Mouse (Mus musculus) midbrain, embryonic 11.5 days (tissue): Measurements from ENCODE around the gene Vmn2r23. TPM values are rescaled to one million over a fixed set of nuclear protein-coding genes. Genes with fewer than 3 reads are reported as not detected.
"Not testable (repeated sequence)": the region's sequence is repeated elsewhere in the genome, so short reads cannot be mapped to it uniquely, and the experiment has no call there.

Experiments used
- ATAC-seq: fragments of 200-750 bp; cut with Nextera tagmentation; 2 replicates; pipeline ENCODE4 v1.8.0; 2017; ENCODE audit warnings: moderate TSS enrichment, moderate library complexity; ENCODE audit not compliant: low FRiP score
- DNase-seq: peaks from one replicate; pipeline ENCODE4 v3.0.0; 2015; ENCODE audit warnings: low spot score; ENCODE audit errors: missing footprints
- H3K27ac ChIP-seq: fragments of 300-500 bp; sonication (generic); 2 replicates; pipeline ENCODE4 v1.5.1; 2014; ENCODE audit warnings: low read depth, low read length
- H3K27me3 ChIP-seq: fragments of 300-500 bp; sonication (generic); 2 replicates; pipeline ENCODE4 v1.6.1; 2014; ENCODE audit warnings: mild to moderate bottlenecking, low read length, moderate library complexity, mixed read lengths; ENCODE audit not compliant: control insufficient read depth, insufficient read depth
- H3K36me3 ChIP-seq: fragments of 300-500 bp; sonication (generic); 2 replicates; pipeline ENCODE4 v1.6.1; 2014; ENCODE audit warnings: mild to moderate bottlenecking, low read length, moderate library complexity, mixed read lengths; ENCODE audit not compliant: control insufficient read depth, insufficient read depth
- H3K4me1 ChIP-seq: fragments of 300-500 bp; sonication (generic); 2 replicates; pipeline ENCODE4 v1.6.1; 2014; ENCODE audit warnings: low read length; ENCODE audit not compliant: control insufficient read depth, insufficient read depth
- H3K4me2 ChIP-seq: fragments of 300-500 bp; sonication (generic); 2 replicates; pipeline ENCODE4 v1.6.1; 2014; ENCODE audit warnings: mild to moderate bottlenecking, moderate library complexity
- H3K4me3 ChIP-seq: fragments of 300-500 bp; sonication (generic); 2 replicates; pipeline ENCODE4 v1.5.1; 2014; ENCODE audit warnings: low read depth, low read length
- H3K9ac ChIP-seq: fragments of 300-500 bp; sonication (generic); 2 replicates; pipeline ENCODE4 v1.6.1; 2014; ENCODE audit warnings: low read length
- H3K9me3 ChIP-seq: fragments of 300-500 bp; sonication (generic); 2 replicates; pipeline ENCODE4 v1.6.1; 2016; ENCODE audit warnings: low read length; ENCODE audit not compliant: control insufficient read depth
- WGBS: fragments of 180-500 bp; shearing (Covaris S2); extraction: QIAGEN DNeasy Blood & Tissue Kit; methylation state at CpG from one replicate; pipeline ENCODE4 v1.1.7; 2014; 5-methylcytosine and 5-hydroxymethylcytosine counted together
- polyA plus RNA-seq: library from polyadenylated mRNA; unstranded; fragments of >200 nt; fragmentation: Nextera tagmentation; extraction: Ambion mirVana; gene quantifications from 2 replicates; pipeline ENCODE4 v1.2.1, GENCODE M21; 2014

Vmn2r23 gene
- not detected in 2 replicates for polyA plus RNA-seq

GRCm38 (mm10) chr6:123702370-123702769 lies at the start of gene Vmn2r23:
Gene Vmn2r23 (plus strand): TSS chr6:123702670.
- DNase-seq, result no peak
- H3K27me3 ChIP-seq, result no peaks in the 10 kb centered on the region
- WGBS, result 82% methylated on average over 1 of the region's 1 CpGs
- no peak within 1 kb of the TSS for H3K27ac ChIP-seq
- H3K36me3 ChIP-seq, result no peaks in the 10 kb centered on the region
- no peak within 1 kb of the TSS for H3K9ac ChIP-seq
- H3K4me2 ChIP-seq, result no peak within 1 kb of the TSS
- H3K9me3 ChIP-seq, result no peaks in the 10 kb centered on the region
- H3K4me3 ChIP-seq, result no peak within 1 kb of the TSS
- no peak for ATAC-seq
- H3K4me1 ChIP-seq, result no peaks in the 10 kb centered on the region

DNA sequence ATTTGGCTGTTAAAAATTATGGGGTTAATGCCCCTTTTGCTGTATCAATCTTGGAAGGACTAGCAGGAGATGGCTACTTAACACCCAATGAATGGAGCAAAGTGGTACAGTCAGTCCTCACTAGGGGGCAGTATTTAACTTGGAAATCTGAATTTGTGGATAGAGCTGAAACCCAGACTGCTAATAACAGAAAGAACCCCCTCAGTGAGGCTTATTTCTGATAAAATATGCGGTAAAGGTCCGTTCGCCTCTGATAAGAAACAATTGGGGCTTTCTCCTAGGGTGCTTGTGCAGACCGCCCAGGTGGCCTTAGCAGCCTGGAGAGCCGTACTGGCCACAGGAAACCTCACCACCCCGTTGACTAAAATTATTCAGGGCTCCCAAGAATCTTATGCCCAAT lies 45.4 kb upstream of the Vmn2r23 start:
- no peaks in the 10 kb centered on the region for H3K36me3 ChIP-seq
- no peak overlapping the region for H3K9ac ChIP-seq
- H3K27me3 ChIP-seq, result no peaks in the 10 kb centered on the region
- DNase-seq (no peak), ATAC-seq (no peak)
- 59% methylated on average over 6 of the region's 6 CpGs for WGBS
- no peaks in the 10 kb centered on the region for H3K9me3 ChIP-seq
- H3K4me3 ChIP-seq, result no peak overlapping the region
- no peak overlapping the region for H3K27ac ChIP-seq
- no peak overlapping the region for H3K4me2 ChIP-seq
- no peaks in the 10 kb centered on the region for H3K4me1 ChIP-seq

DNA sequence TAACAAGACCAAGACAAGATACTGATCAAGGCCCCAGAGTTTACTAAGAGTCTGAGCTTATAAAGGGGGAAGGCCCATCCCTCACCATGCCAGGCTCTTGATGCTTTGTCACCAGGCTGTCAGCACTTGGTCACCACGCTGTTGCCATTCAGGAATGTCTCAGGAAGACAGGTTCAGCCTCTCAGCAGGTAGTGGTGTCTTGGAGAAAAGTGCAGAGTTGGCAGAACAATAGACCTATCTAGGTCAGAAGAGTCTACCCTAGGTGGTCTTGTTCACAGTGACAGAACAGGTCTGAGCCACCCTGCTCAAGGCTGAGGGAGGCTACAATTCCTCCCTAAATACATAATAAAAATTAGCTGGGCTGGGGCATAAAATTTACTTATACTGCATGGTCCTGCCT lies 5.8 kb upstream of the Vmn2r23 start:
- 30% methylated on average over 1 of the region's 1 CpGs for whole genome bisulfite sequencing
- H3K4me1 ChIP-seq, H3K9me3 ChIP-seq, H3K27ac ChIP-seq, ATAC-seq, H3K4me2 ChIP-seq, H3K36me3 ChIP-seq, H3K4me3 ChIP-seq, H3K9ac ChIP-seq, DNase-seq, H3K27me3 ChIP-seq: not testable (repeated sequence)

- ATAC-seq, result peak; percentile 70
- no peaks in the 10 kb centered on the region for H3K4me1 ChIP-seq
- H3K36me3 ChIP-seq, result no peaks in the 10 kb centered on the region
- DNase-seq, result no peak
- H3K4me3 ChIP-seq, result no peak overlapping the region
- H3K9ac ChIP-seq, result no peak overlapping the region
- no peaks in the 10 kb centered on the region for H3K27me3 ChIP-seq
- no peak overlapping the region for H3K4me2 ChIP-seq
- no peak overlapping the region for H3K27ac ChIP-seq
- no peaks in the 10 kb centered on the region for H3K9me3 ChIP-seq
Observed at GRCm38 (mm10) chr6:123697213-123697612, 5.3 kb upstream of the Vmn2r23 start.

DNA sequence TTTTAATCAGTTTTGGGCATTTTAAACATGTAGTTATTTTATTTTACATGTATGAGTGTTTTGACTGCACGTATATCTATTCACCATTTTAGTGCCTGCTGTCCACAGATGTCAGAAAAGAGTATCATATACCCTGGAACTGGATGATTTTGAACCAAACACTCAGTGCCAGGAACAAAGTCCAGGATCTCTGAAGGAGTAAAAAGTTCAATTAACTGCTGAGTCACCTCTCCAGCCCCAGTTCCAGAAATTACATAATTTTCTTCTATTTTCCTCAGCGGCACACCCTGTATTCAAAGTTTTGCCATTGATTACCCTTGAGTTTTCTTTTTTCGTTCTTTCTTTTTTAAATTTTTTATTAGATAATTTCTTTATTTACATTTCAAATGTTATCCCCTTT lies 67.6 kb downstream of the Vmn2r23 start:
- H3K27me3 ChIP-seq, result no peaks in the 10 kb centered on the region
- WGBS, result 84% methylated on average over 3 of the region's 3 CpGs
- H3K4me2 ChIP-seq, result no peak overlapping the region
- no peaks in the 10 kb centered on the region for H3K9me3 ChIP-seq
- DNase-seq (no peak), ATAC-seq (no peak)
- no peaks in the 10 kb centered on the region for H3K4me1 ChIP-seq
- no peak overlapping the region for H3K9ac ChIP-seq
- H3K36me3 ChIP-seq, result no peaks in the 10 kb centered on the region
- H3K4me3 ChIP-seq, result no peak overlapping the region
- H3K27ac ChIP-seq, result no peak overlapping the region

DNA sequence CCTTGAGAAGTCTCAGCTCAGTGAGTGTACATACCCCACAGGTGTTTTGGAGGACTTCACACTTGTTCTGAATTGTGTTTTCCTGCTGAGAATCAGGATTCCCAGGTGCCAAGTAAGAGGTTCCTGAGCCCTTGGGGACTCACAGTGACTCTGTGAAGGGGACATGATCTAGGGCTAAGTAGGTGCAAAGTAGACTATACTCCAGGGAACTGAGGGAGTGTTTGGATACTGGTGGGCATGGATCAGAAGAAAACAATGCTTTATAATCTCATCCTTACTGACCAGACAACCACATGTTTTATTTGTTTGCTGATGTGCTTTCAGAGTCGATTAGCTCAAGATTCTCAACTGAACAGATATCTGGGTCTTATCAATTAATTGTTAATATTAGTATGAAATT lies 76.1 kb downstream of the Vmn2r23 start, which contains the start of gene Vmn2r24:
Gene Vmn2r24, plus strand, starts transcription at position 301 of the 400 bp plus-strand sequence.
- 71% methylated on average over 1 of the region's 1 CpGs for WGBS
- no peak within 1 kb of the TSS for H3K4me2 ChIP-seq
- H3K36me3 ChIP-seq, result no peaks in the 10 kb centered on the region
- H3K4me3 ChIP-seq, result no peak within 1 kb of the TSS
- no peak within 1 kb of the TSS for H3K27ac ChIP-seq
- DNase-seq, result no peak
- no peaks in the 10 kb centered on the region for H3K9me3 ChIP-seq
- H3K9ac ChIP-seq, result no peak within 1 kb of the TSS
- no peak for ATAC-seq
- no peaks in the 10 kb centered on the region for H3K4me1 ChIP-seq
- H3K27me3 ChIP-seq, result no peaks in the 10 kb centered on the region

- no peaks in the 10 kb centered on the region for H3K9me3 ChIP-seq
- no peaks in the 10 kb centered on the region for H3K27me3 ChIP-seq
- no peak overlapping the region for H3K4me3 ChIP-seq
- no peak overlapping the region for H3K9ac ChIP-seq
- H3K4me1 ChIP-seq, result no peaks in the 10 kb centered on the region
- 72% methylated on average over 2 of the region's 2 CpGs for WGBS
- no peak for ATAC-seq
- H3K36me3 ChIP-seq, result no peaks in the 10 kb centered on the region
- DNase-seq, result no peak
- H3K27ac ChIP-seq, result no peak overlapping the region
- no peak overlapping the region for H3K4me2 ChIP-seq
Observed at GRCm38 (mm10) chr6:123784857-123785256, 82.4 kb downstream of the Vmn2r23 start.

DNA sequence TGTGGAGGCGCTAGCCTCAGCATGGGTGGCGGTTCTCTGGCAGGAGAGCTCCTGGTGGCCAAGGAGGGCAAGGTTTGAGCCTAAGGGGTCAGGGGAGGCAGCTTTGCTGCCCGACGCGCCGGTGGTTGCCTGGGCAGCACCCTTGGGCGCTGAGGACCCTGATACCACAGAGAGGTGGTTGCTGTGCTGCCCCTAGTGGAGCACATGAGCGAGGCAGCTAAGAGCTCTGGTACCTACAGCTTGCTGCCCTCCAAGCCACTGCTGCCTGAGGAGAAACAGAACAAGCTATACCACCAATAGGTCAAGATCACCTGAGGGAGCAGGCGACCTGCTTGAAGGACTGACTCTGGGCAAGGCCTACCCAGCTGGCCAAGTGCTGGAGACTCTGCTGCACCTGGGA lies 91.3 kb downstream of the Vmn2r23 start:
- H3K27ac ChIP-seq, result no peak overlapping the region
- no peaks in the 10 kb centered on the region for H3K9me3 ChIP-seq
- no peak overlapping the region for H3K9ac ChIP-seq
- ATAC-seq (no peak), DNase-seq (no peak)
- WGBS, result 35% methylated on average over 9 of the region's 9 CpGs
- H3K4me2 ChIP-seq, result no peak overlapping the region
- H3K27me3 ChIP-seq, result no peaks in the 10 kb centered on the region
- no peak overlapping the region for H3K4me3 ChIP-seq
- H3K36me3 ChIP-seq, result no peaks in the 10 kb centered on the region
- no peaks in the 10 kb centered on the region for H3K4me1 ChIP-seq
